Mouse (Mus musculus): Measurements from ENCODE around the gene Slc27a4. TPM values are rescaled to one million over a fixed set of nuclear protein-coding genes. Genes with fewer than 3 reads are reported as not detected.

Slc27a4 gene
- polyA plus RNA-seq, 1 experiment from 2014 or later: 17.9 TPM

DNA sequence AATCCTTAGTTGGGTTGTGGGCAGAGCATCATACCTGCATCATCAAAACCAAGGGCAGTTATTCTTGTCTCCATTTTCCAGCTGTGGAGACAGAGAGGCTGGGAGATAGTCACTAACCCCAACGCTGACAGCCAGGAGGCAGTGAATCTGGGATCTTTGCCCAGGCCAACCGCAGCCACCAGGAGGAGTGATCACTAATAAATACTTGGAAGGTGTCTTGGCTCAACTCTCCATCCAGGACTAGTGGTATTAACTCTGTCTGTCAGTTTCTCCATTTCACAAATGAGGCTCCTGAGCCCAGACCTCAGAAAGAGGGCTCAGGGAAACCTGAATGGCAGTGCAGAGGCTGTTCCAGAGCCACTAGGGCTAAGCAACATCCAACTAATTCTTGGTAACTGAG, 54.9 kb downstream of the Slc27a4 start:
- Histone ChIP-seq H3K4me1 (replicated peaks; ENCODE audit: control insufficient read depth, insufficient read depth, low read length) (peaks cover 47% of the 10 kb centered on the region), H3K27ac (ENCODE audit: low read depth, low read length) (peak overlapping the region; percentile 97), H3K4me3 (ENCODE audit: low read depth, low read length) (no peak overlapping the region), H3K4me2 (replicated peaks; ENCODE audit: low read depth, low read length) (no peak overlapping the region; the same call in 1 of the 2 replicates), H3K27me3 (ENCODE audit: control insufficient read depth, insufficient read depth, low read length) (no peaks in the 10 kb centered on the region), H3K9me3 (ENCODE audit: control insufficient read depth, low read length) (no peaks in the 10 kb centered on the region), H3K9ac (ENCODE audit: low read depth, low read length) (peak overlapping the region; percentile 58), H3K36me3 (ENCODE audit: control insufficient read depth, insufficient read depth, low read length) (no peaks in the 10 kb centered on the region)
- ATAC-seq (ENCODE audit: low FRiP score) (no peak), DNase-seq (ENCODE audit: low spot score) (no peak)
- WGBS: 35% methylated on average over 2 of the region's 2 CpGs

GRCm38 (mm10) chr2:29857967-29858366, 55.5 kb downstream of the Slc27a4 start:
- Histone ChIP-seq H3K4me3 (ENCODE audit: low read depth, low read length) (no peak overlapping the region), H3K27ac (ENCODE audit: low read depth, low read length) (peak overlapping the region; percentile 97), H3K36me3 (ENCODE audit: control insufficient read depth, insufficient read depth, low read length) (no peaks in the 10 kb centered on the region), H3K9ac (ENCODE audit: low read depth, low read length) (no peak overlapping the region), H3K27me3 (ENCODE audit: control insufficient read depth, insufficient read depth, low read length) (no peaks in the 10 kb centered on the region), H3K4me1 (replicated peaks; ENCODE audit: control insufficient read depth, insufficient read depth, low read length) (peaks cover 45% of the 10 kb centered on the region), H3K9me3 (ENCODE audit: control insufficient read depth, low read length) (no peaks in the 10 kb centered on the region), H3K4me2 (replicated peaks; ENCODE audit: low read depth, low read length) (no peak overlapping the region)
- WGBS: 49% methylated on average over 5 of the region's 5 CpGs
- DNase-seq (ENCODE audit: low spot score) (no peak), ATAC-seq (ENCODE audit: low FRiP score) (no peak)

DNA sequence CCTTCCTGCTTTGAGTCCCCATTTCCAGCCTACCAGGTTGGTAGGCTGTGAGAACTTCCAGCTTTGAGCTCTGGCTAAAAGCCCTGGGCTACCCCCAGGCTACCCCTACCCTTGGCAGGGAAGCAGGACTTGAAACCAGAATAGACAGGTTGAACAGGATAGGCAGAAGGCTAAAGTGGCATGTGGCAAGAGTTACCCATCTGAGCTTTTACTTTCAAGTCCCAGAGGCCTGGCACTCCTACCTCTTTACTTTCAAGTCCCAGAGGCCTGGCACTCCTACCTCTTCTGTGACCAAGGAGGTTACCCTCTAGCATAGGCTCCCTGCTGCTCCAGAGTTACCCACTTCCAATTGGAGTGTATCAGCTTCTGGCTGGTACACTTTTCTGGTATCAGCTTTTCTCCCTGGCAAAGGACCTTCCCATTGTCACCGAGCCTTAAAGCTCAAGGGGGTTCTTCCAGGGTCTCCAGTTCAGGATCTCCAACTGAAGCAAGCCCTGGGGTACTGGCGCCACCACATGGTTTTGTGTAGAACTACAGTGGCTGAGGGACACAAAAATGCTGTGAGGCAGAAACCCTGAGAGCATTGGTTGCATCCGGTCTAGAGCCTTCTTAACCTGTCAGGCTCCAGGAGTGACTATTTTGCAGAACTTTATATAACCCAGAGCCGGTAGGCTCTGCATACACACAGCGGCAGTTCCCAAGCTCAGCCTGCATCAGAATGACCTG, 56.5 kb downstream of the Slc27a4 start:
- DNase-seq (ENCODE audit: low spot score): peak; percentile 92
- Histone ChIP-seq H3K9ac (ENCODE audit: low read depth, low read length) (peak overlapping the region; percentile 37), H3K4me1 (replicated peaks; ENCODE audit: control insufficient read depth, insufficient read depth, low read length) (peaks cover 37% of the 10 kb centered on the region), H3K27ac (ENCODE audit: low read depth, low read length) (peak overlapping the region; percentile 97), H3K4me2 (replicated peaks; ENCODE audit: low read depth, low read length) (no peak overlapping the region), H3K9me3 (ENCODE audit: control insufficient read depth, low read length) (no peaks in the 10 kb centered on the region), H3K27me3 (ENCODE audit: control insufficient read depth, insufficient read depth, low read length) (no peaks in the 10 kb centered on the region), H3K4me3 (ENCODE audit: low read depth, low read length) (no peak overlapping the region), H3K36me3 (ENCODE audit: control insufficient read depth, insufficient read depth, low read length) (no peaks in the 10 kb centered on the region)
- no peak for ATAC-seq (ENCODE audit: low FRiP score)
- WGBS: 7% methylated on average over 5 of the region's 5 CpGs

DNA sequence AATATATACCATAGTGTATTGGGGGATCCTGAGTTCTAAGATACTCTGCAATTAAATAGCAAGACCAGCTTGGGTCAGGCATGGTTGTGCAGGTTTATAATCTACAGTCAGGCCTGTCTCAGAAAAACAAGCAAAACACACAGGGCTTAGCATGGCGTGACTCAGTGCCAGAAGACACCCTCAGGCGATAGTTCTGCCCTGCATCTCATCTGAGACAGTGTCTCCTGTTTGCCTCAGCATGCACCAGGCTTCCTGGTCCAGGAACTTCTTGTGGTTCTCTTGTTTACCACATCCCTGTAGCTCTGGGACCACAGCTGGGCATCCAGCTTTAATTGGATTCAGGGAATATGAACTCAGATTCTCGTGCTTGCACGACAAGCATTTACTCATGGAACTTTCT, 62.7 kb downstream of the Slc27a4 start:
- ATAC-seq (ENCODE audit: low FRiP score) (no peak), DNase-seq (ENCODE audit: low spot score) (no peak)
- Histone ChIP-seq H3K36me3 (ENCODE audit: control insufficient read depth, insufficient read depth, low read length) (no peaks in the 10 kb centered on the region), H3K9me3 (ENCODE audit: control insufficient read depth, low read length) (no peaks in the 10 kb centered on the region), H3K4me3 (ENCODE audit: low read depth, low read length) (no peak overlapping the region), H3K4me2 (replicated peaks; ENCODE audit: low read depth, low read length) (no peak overlapping the region), H3K9ac (ENCODE audit: low read depth, low read length) (no peak overlapping the region), H3K27ac (ENCODE audit: low read depth, low read length) (no peak overlapping the region), H3K4me1 (replicated peaks; ENCODE audit: control insufficient read depth, insufficient read depth, low read length) (peaks cover 4% of the 10 kb centered on the region; the same call in 1 of the 2 replicates), H3K27me3 (ENCODE audit: control insufficient read depth, insufficient read depth, low read length) (no peaks in the 10 kb centered on the region)
- 76% methylated on average over 4 of the region's 4 CpGs for WGBS

Other genes with a start within 250 kb of the Slc27a4 start
- gene Rapgef1, start 182.9 kb upstream of the Slc27a4 start, polyA plus RNA-seq (2014; fragmentation: Nextera tagmentation; extraction: Ambion mirVana): 13.3 and 14.3 TPM in 2 replicates
- gene Gm13420, start 50.9 kb upstream of the Slc27a4 start, polyA plus RNA-seq (2014; fragmentation: Nextera tagmentation; extraction: Ambion mirVana): not detected in 2 replicates
- gene Gm13547, start 43.3 kb upstream of the Slc27a4 start, polyA plus RNA-seq (2014; fragmentation: Nextera tagmentation; extraction: Ambion mirVana): not detected in 2 replicates
- 37.7 and 39.7 TPM in 2 replicates for gene Coq4, start 15.1 kb upstream of the Slc27a4 start, polyA plus RNA-seq (2014; fragmentation: Nextera tagmentation; extraction: Ambion mirVana)
- 30.2 and 32.3 TPM in 2 replicates for gene Trub2, start 14.1 kb upstream of the Slc27a4 start, polyA plus RNA-seq (2014; fragmentation: Nextera tagmentation; extraction: Ambion mirVana)
- 17.4 and 29.0 TPM in 2 replicates for gene Urm1, start 17.4 kb downstream of the Slc27a4 start, polyA plus RNA-seq (2014; fragmentation: Nextera tagmentation; extraction: Ambion mirVana)
- gene Cercam, start 66.5 kb downstream of the Slc27a4 start, polyA plus RNA-seq (2014; fragmentation: Nextera tagmentation; extraction: Ambion mirVana): 16.9 and 17.1 TPM in 2 replicates
- gene Odf2, start 86.6 kb downstream of the Slc27a4 start, polyA plus RNA-seq (2014; fragmentation: Nextera tagmentation; extraction: Ambion mirVana): 83.2 and 89.0 TPM in 2 replicates
- gene Gle1, start 132.8 kb downstream of the Slc27a4 start, polyA plus RNA-seq (2014; fragmentation: Nextera tagmentation; extraction: Ambion mirVana): 55.7 and 57.4 TPM in 2 replicates
- gene Sptan1, start 162.9 kb downstream of the Slc27a4 start, polyA plus RNA-seq (2014; fragmentation: Nextera tagmentation; extraction: Ambion mirVana): 172 and 192 TPM in 2 replicates
- gene Wdr34, start 246.2 kb downstream of the Slc27a4 start, polyA plus RNA-seq (2014; fragmentation: Nextera tagmentation; extraction: Ambion mirVana): 30.1 and 33.9 TPM in 2 replicates